In the genomic region with DNA sequence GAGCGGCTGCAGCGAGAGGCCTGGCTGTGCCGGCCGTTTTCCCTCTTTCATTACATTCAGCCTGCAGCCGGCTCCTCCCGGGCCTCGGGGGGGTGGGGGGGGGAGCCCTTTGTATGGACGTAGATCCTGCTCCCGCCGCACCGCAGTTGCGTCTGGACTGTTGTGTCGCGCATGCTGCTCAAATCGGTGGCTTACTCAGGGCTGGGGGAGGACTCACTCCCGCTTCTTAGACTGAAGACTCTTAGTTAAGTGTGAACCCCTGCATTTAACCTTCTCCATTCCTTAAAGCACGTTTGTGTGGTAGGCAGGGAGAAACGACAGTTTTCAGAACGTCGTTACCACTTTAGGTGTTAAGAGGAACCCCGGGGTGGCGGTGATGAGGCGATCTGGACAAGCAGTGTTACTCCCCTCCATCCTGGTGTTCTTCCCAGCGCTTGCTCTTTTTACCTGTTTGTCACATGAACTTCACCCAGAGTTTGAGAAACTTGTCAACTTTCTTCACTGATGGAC, we compare ENCODE assay signal across 8 mouse cellular contexts. TPM values are rescaled to one million over a fixed set of nuclear protein-coding genes. Genes with fewer than 3 reads are reported as not detected.
DNase-seq lines count a peak whose midpoint lies in the region; ATAC-seq and TF ChIP-seq lines count a peak whose summit lies in the region.

No protein-coding gene starts in this region.

- TF ChIP-seq POLR2A in lung, adult 2 months (IDR thresholded peaks at IDR 0.05; ENCODE audit: borderline replicate concordance, extremely low read depth, low read depth, low read length), result no peak
- peak; percentile 5; the same call in 1 of the 2 replicates for TF ChIP-seq POLR2A in brain, embryonic 14.5 days (IDR thresholded peaks at IDR 0.05; ENCODE audit: borderline replicate concordance, extremely low read depth, insufficient read depth, insufficient read length, poor library complexity, severe bottlenecking)

- H3K27ac ChIP-seq in forebrain, embryonic 14.5 days (ENCODE audit: low read depth, low read length), result peak overlapping the region; percentile 87
- H3K27ac ChIP-seq in limb, embryonic 12.5 days, result peak overlapping the region; percentile 89
- H3K27ac ChIP-seq in neural tube, embryonic 14.5 days (ENCODE audit: low read depth, low read length), result peak overlapping the region; percentile 86

- peak overlapping the region; percentile 81 for H3K4me3 ChIP-seq in lung, adult 2 months (replicated peaks; ENCODE audit: extremely low read depth, low read depth, low read length)
- H3K4me3 ChIP-seq in forebrain, embryonic 14.5 days (ENCODE audit: low read depth, low read length), result peak overlapping the region; percentile 79
- H3K4me3 ChIP-seq in limb, embryonic 12.5 days (replicated peaks), result peak overlapping the region; percentile 82
- H3K4me3 ChIP-seq in neural tube, embryonic 14.5 days (ENCODE audit: low read depth, low read length), result peak overlapping the region; percentile 76

- peak overlapping the region; percentile 86 for H3K4me2 ChIP-seq in forebrain, embryonic 14.5 days (ENCODE audit: low read length)
- H3K4me2 ChIP-seq in limb, embryonic 12.5 days, result peak overlapping the region; percentile 85
- H3K4me2 ChIP-seq in neural tube, embryonic 14.5 days (ENCODE audit: low read depth, low read length), result peak overlapping the region; percentile 76

- no peaks in the 10 kb centered on the region for H3K27me3 ChIP-seq in forebrain, embryonic 14.5 days (replicated peaks; ENCODE audit: control insufficient read depth, insufficient read depth, low read length)
- no peaks in the 10 kb centered on the region for H3K27me3 ChIP-seq in limb, embryonic 12.5 days
- no peaks in the 10 kb centered on the region; the same call in 1 of the 2 replicates for H3K27me3 ChIP-seq in neural tube, embryonic 14.5 days (ENCODE audit: control insufficient read depth, insufficient read depth, low read length)

- ATAC-seq in forebrain, embryonic 14.5 days, result peak; percentile 24
- peak; percentile 58; the same call in 1 of the 2 replicates for ATAC-seq in limb, embryonic 12.5 days (ENCODE audit: insufficient number of reproducible peaks, insufficient read depth, low FRiP score, low TSS enrichment, low read depth)
- ATAC-seq in neural tube, embryonic 14.5 days (ENCODE audit: low read depth), result 0 out of 2 replicates have a peak, but pooled peaks have one; percentile 33

- WGBS in lung, adult 2 months, result under 1% methylated on average over 24 of the region's 24 CpGs
- under 1% methylated on average over 24 of the region's 24 CpGs for WGBS in forebrain, embryonic 14.5 days
- WGBS in limb, embryonic 12.5 days, result under 1% methylated on average over 24 of the region's 24 CpGs
- WGBS in neural tube, embryonic 14.5 days, result 0% methylated on average over 24 of the region's 24 CpGs

- no peaks in the 10 kb centered on the region for H3K4me1 ChIP-seq in lung, adult 2 months (ENCODE audit: control insufficient read depth, insufficient read depth, low read length)
- peaks cover 9% of the 10 kb centered on the region for H3K4me1 ChIP-seq in forebrain, embryonic 14.5 days (ENCODE audit: control insufficient read depth, insufficient read depth, low read length)
- H3K4me1 ChIP-seq in limb, embryonic 12.5 days (replicated peaks), result peaks cover 17% of the 10 kb centered on the region
- peaks cover 10% of the 10 kb centered on the region; the same call in 1 of the 2 replicates for H3K4me1 ChIP-seq in neural tube, embryonic 14.5 days (ENCODE audit: control insufficient read depth, insufficient read depth, low read length)

- H3K36me3 ChIP-seq in forebrain, embryonic 14.5 days (ENCODE audit: control insufficient read depth, insufficient read depth, low read length), result no peaks in the 10 kb centered on the region
- peaks cover 5% of the 10 kb centered on the region; the same call in 1 of the 2 replicates for H3K36me3 ChIP-seq in limb, embryonic 12.5 days
- H3K36me3 ChIP-seq in neural tube, embryonic 14.5 days (ENCODE audit: control insufficient read depth, insufficient read depth, low read length), result no peaks in the 10 kb centered on the region

- no peak for TF ChIP-seq CTCF in lung, adult 2 months (IDR thresholded peaks at IDR 0.05; ENCODE audit: insufficient read depth, low read length)
- no peak for TF ChIP-seq CTCF in brain, embryonic 14.5 days (IDR thresholded peaks at IDR 0.05; ENCODE audit: borderline replicate concordance, extremely low read depth, insufficient read depth, insufficient read length)

- peak overlapping the region; percentile 95 for H3K9ac ChIP-seq in forebrain, embryonic 14.5 days (ENCODE audit: low read length)
- peak overlapping the region; percentile 91 for H3K9ac ChIP-seq in limb, embryonic 12.5 days (replicated peaks)
- peak overlapping the region; percentile 76 for H3K9ac ChIP-seq in neural tube, embryonic 14.5 days (replicated peaks; ENCODE audit: low read depth, low read length)

- H3K9me3 ChIP-seq in forebrain, embryonic 14.5 days (replicated peaks; ENCODE audit: control insufficient read depth, low read length), result no peaks in the 10 kb centered on the region
- no peaks in the 10 kb centered on the region for H3K9me3 ChIP-seq in limb, embryonic 12.5 days
- H3K9me3 ChIP-seq in neural tube, embryonic 14.5 days (ENCODE audit: control insufficient read depth, low read length), result no peaks in the 10 kb centered on the region

- peak; percentile 35 for DNase-seq in lung, adult 2 months
- DNase-seq in lung, postnatal 14 days, result no peak
- no peak for DNase-seq in brain, embryonic 14.5 days (ENCODE audit: low read depth)
- no peak for DNase-seq in forebrain, embryonic 14.5 days (ENCODE audit: low spot score)
- no peak for DNase-seq in gastrocnemius, postnatal 25 days
- no peak for DNase-seq in cerebellum, postnatal 14 days

RNA-seq across cellular contexts. Expression of a gene that starts 0.5 kb away (rescaled TPM):
- polyA plus RNA-seq in lung, adult 2 months (2012; rRNA removed), result 3.7 and 6.5 TPM in 2 replicates
- 36.8 and 47.0 TPM in 2 replicates for polyA plus RNA-seq in brain, embryonic 14.5 days (2012; rRNA removed)
- polyA plus RNA-seq in forebrain, embryonic 14.5 days (2014; fragmentation: Nextera tagmentation; extraction: Ambion mirVana), result 10.3 and 10.8 TPM in 2 replicates
- polyA plus RNA-seq in limb, embryonic 12.5 days (2016; fragmentation: Nextera tagmentation; extraction: Ambion mirVana), result 16.0 and 19.6 TPM in 2 replicates
- 10.4 and 13.5 TPM in 2 replicates for polyA plus RNA-seq in neural tube, embryonic 14.5 days (2014; fragmentation: Nextera tagmentation; extraction: Ambion mirVana)
- 10 to 100 TPM; 16.5 to 17.7 TPM for total RNA-seq in gastrocnemius, postnatal 25 days (2021)
